Mouse (Mus musculus) gonadal fat pad, adult 2 months (tissue): ENCODE measurements around the gene Cdyl2. TPM values are rescaled to one million over a fixed set of nuclear protein-coding genes. Genes with fewer than 3 reads are reported as not detected.

Experiments
- DNase-seq: peaks from one replicate; pipeline ENCODE4 v3.0.0-alpha.2; 2012; ENCODE audit warnings: low read depth
- polyA plus RNA-seq: library from polyadenylated mRNA; depleted of rRNA; stranded (reverse); fragments of >200 nt; gene quantifications from 2 replicates; pipeline ENCODE4 v1.2.3, GENCODE M21; 2012

Gene Cdyl2
- polyA plus RNA-seq, 1 experiment: 2.1 TPM

GRCm38 (mm10) chr8:116622326-116622725 lies 110.5 kb downstream of the Cdyl2 start:
- no peak for DNase-seq

DNA sequence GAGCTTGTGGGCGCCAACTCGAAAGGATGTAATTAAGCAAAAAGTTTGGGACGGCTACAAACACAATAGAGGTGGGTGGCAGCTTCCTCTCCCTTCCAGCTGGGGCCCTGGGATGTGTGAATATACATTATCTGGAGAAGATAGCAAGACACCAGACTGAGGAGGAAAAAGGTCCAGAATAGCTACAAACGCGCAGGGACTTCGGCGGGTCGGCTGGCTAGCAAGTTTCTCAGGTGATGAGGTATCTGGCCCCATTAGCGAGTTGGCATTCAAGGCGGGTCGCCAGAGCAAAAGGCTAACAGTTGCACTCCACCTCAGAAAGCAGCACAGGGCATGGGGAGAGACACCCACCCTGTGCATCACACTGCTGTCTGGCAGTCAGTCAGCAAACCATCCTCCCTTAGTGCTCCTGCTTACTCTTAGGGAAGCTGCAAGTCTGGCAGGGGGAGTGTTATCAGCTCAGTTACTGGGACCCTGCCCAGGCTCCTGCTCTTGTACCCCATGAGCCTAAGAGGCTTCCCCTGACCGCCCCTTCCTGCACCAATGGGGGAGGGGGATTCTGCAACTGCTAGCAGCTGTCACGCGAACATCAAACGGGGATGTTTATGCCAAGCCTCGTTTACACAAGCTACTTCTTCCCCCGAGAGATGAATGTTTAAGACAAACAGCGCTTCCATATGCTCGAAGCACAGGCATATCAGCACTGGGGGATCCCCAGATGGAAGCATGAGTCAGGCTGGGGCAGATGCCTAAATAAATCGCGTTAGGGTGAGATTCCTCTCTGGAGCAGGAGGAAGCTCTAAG lies 111.4 kb downstream of the Cdyl2 start:
- no peak for DNase-seq

- DNase-seq: no peak
These were observed 113.0 kb downstream of the Cdyl2 start for GRCm38 (mm10) chr8:116619686-116620320.

- no peak for DNase-seq
These were observed 113.6 kb downstream of the Cdyl2 start for GRCm38 (mm10) chr8:116619221-116619620.

DNA sequence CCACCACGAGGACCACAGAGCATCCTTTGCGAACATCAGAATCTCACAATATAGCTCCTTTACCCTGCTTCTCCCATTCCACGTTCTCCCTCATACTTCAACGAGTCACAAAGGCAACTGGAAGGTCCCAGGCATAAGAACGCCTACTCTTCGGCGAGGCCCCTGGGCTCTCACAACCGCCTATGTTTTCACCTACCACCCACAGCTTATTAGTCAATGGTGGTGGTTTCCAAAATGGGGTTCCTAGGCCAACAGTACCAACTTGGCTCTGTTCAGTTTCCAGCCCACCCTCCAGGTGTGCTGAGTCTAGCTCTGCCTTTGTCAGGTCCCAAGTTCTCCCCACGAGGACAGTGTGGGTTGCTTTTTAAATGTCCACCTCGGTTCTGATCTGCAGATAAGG lies 114.0 kb downstream of the Cdyl2 start:
- no peak for DNase-seq

- DNase-seq: no peak
These were observed 114.9 kb downstream of the Cdyl2 start for GRCm38 (mm10) chr8:116617891-116618290.

GRCm38 (mm10) chr8:116616369-116616768 lies 116.4 kb downstream of the Cdyl2 start:
- DNase-seq: no peak

GRCm38 (mm10) chr8:116614901-116615300 lies 117.9 kb downstream of the Cdyl2 start:
- DNase-seq: no peak

DNA sequence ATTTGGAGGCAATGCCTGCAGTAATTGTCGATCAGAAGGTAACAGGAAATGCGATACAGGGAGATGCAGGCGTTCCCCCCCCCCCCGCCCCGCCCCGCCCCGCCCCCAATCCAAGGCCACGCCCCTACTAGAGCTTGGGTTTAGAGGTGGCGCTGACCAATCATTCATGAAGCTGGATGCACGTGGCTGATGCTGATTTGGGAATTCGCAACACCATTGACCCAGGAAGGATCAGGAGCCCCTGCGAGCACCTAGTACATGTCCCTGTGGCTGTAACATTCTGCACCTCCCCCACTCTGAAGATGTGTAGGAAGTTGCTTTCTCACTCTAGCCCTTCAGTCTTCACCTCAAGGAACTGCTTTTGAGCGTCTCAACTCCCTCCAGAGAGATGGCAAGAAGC lies 126.6 kb downstream of the Cdyl2 start:
- no peak for DNase-seq

DNA sequence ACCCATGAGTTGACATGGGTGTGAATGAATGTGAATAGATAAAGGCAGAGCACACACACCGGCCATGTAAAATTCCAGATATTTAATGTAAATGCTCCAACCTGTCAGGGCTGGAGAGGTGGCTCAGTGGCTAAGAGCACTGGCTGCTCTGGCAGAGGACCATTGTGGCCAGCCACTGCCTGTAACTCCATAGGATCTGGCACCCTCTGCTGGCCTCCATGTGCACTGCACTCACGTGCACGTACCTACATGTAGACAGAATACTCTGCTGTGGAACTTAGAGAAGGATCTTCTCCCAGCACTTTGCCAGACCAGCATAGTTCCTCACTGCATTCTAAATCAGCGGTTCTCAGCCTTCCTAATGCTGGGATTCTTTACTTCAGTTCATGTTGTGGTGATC lies 130.0 kb downstream of the Cdyl2 start:
- DNase-seq: no peak

GRCm38 (mm10) chr8:116599728-116600127 lies 133.1 kb downstream of the Cdyl2 start:
- no peak for DNase-seq

DNA sequence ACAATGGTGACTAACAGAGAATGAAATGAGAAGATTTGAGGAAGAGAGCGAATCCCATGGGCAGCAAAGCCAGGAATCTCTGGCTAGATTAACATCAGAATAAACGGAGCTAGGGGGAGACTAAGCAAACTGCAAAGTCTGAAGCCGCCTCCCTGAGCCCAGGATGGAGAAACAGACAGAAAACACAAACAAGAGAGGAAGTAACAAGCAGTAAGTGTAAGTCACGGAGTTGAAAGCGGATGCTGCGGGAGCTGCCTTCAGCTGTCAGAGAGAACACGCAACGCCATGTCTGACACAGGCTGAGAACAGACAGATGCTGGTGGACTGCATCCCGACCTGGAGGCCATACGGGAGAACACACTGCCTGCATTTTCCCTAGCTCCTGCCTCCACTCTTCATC lies 141.6 kb downstream of the Cdyl2 start:
- DNase-seq: no peak

DNA sequence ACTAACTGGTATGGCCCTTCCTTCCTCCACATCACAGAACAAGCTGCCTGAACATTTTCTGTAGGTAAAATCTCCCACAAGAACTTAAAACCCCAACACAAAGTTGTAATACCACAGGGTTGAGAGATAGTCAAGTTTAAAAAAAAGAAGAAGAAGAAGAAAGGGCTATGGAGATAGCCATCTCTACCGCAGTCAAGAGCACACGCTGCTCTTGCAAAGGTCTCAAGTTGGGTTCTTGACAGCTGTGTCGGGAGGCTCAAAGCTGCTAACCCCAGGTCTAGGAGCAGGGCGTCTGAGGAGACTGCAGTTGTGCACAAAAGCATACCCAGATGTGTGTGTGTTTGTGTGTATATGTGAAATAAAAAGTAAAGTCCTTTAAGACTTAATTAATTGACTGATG lies 142.2 kb downstream of the Cdyl2 start:
- no peak for DNase-seq

GRCm38 (mm10) chr8:116590106-116590505 lies 142.7 kb downstream of the Cdyl2 start:
- DNase-seq: no peak

DNA sequence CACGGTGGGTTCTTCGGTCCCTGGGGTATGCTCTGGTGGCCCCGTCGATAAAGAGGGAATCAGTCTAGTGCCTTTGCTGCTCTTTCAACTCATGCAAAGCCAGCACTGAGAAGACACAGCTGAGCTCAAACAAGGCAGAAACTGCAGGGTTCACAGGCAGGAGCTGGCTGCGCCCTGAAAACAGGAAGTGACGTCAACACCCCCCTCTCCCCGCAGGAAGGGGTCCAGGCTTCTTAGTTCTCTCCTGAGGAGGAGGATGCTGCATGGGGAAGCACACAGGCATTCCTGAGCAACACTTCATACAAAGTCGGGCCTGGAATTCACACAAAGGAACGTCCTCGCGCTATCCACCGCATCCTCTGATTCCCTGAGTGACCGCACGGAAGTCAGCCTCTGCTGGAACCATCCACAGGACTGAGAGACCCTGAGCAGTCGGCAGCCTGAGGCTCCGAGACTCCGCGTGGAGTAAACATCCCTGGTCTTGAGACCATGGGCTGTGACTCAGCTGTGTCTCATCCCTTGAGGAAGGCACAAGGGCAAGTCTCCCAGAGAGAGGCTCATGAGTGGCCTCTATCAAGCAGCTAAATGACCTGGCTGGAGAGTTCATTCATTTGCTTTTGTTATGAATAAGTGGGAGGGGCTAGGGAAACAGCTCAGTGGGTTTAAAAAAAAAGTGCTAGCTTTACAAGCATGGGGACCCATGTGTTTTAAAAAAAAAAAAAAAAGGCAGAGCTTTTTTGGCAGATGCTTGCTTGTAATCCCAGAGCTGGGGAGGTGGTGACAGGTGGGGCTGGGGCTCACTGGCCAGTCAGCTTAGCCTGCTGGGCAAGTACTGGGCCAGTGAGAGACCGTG lies 144.9 kb downstream of the Cdyl2 start:
- DNase-seq: no peak

DNA sequence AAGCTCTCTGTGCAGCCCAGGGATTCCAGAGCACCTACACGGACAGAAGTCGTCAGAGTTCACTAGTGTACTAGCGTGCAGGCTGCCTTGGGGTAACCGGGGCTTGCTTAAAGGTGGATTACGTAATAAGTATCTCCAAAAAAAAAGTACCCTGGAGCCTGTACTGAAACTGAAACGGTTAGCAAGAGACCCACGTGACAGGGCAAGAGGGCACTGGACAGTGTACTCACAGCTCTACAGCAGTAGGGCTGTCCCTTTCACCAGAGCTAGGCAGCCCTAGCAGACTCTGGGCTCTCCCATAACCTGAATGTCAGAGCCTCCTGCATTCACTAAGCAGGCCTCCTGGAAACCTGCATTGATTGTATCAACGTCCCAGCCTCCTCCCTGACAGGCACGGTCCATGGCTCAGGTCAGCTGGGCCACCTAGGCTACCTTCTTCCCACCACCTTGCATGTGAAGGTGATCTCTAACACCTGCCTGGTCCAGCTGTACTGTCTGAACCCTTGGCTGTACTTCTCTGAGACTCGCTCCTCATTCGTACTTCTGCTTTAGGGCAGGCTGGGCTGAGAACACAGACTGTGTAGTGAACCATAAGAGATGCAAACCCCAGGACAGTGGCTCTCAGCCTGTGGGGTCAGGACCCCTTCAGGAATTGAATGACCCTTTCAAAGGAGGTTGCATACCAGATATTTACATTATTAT lies 151.3 kb downstream of the Cdyl2 start:
- DNase-seq: no peak

DNA sequence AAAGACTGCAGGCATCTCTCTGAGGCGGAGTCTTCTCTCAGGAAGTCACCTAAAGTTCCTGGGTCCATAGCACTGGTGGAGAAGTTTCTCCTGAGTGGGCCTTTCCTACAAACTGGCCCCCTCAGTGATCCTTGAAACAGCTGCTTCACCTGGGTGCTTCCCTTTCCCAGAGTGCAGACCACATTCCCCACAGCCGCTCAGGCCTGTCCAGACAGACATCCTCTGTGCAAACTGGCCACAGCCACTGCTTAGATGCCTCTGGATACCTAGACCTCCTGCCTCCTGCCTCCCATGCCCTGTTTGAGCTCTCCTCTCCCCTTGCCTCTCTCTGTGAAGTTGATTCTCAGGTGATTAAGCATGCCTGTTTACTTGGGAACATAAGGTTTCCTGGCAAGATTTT lies 156.1 kb downstream of the Cdyl2 start:
- DNase-seq: no peak

DNA sequence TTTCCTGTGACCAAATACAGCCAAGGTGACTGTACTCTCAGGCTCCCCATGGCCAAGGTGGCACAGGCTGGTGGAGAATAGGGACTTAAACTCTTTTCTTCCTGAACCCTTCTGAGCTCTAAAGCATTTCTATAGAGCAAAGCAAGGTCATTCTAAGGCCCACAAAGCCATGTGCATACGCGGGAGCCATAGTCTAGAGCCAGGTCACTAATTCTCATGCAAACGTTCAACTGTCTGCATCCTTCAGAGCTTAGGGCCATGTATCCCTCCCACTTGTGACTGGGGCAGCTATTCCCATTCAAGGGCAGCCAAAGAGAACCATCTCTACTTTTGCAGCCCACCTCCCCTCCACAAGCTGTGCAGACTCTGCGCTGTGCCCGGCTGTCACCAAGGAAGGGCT lies 159.7 kb downstream of the Cdyl2 start:
- DNase-seq: no peak

- DNase-seq: no peak
These were observed 180.0 kb downstream of the Cdyl2 start for GRCm38 (mm10) chr8:116552778-116553177.

- DNase-seq: peak; percentile 30
These were observed 180.5 kb downstream of the Cdyl2 start for GRCm38 (mm10) chr8:116552255-116552654.

DNA sequence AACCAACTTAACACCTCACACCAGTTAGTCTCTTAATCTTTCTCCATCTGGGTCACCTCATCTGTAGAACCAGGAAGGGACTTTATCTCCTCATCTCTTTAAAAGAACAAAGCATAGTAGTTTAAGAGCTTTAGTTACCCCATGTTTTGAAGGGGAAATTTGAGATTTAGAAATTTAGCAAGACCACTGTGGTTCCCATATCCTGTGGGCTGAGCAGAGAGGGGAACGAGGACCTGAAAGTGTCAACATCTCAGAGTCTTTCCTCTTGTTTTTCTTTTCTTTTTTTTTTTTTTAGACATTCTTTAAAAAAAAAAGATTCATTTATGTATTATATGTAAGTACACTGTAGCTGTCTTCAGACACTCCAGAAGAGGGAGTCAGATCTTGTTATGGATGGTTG lies 189.4 kb downstream of the Cdyl2 start:
- DNase-seq: no peak

DNA sequence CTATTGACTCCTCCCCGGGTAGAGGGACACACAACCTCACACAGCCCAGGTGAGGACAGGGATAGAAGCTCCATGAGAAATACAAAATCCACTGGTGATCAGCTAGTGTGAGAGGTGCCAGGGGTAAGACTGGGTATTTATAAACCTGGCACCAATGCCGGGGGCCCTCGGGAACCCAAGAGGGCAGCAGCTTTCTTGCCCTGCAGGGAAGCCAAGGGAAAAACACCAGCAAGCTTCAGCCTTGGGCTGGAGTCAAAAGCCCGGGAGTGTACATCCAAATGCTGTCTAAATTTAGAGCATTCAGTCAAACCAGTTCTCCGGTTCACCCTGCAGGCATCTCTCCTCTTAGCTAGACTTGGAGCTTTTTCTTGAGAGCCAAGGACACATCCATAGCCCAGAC lies 189.9 kb downstream of the Cdyl2 start:
- no peak for DNase-seq
